Mouse (Mus musculus): ENCODE measurements around the gene Ehd2. TPM values are rescaled to one million over a fixed set of nuclear protein-coding genes. Genes with fewer than 3 reads are reported as not detected.

Gene Ehd2
- total RNA-seq, 2 experiments from 2014 or later = 6.7 to 7.3 TPM

DNA sequence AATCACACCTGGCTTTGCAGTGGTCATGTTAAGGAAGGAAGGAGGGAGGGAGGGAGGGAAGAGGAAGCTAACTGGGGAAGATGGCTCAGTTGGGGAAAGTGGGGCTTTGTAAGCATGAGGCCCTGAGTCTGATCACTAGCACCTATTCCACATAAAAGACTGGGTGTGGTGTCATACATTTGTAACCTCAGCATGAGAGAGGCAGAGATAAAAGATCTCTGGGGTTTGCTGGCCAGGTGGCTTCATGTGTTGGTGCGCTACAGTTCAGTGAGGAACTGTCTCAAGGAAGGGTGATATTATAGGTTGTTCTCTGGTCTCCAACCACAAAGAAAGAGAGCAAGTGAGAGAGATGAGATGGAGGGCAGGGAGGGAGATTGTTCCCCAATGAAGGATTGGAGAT is 34.3 kb upstream of the Ehd2 start:
- no peak for TF ChIP-seq CTCF (conservative IDR thresholded peaks at IDR 0.05)
- Histone ChIP-seq H3K27ac (peak overlapping the region; percentile 82), H3K4me3 (no peak overlapping the region)
- DNase-seq (ENCODE audit: low spot score in 2 of 2) = no peak

DNA sequence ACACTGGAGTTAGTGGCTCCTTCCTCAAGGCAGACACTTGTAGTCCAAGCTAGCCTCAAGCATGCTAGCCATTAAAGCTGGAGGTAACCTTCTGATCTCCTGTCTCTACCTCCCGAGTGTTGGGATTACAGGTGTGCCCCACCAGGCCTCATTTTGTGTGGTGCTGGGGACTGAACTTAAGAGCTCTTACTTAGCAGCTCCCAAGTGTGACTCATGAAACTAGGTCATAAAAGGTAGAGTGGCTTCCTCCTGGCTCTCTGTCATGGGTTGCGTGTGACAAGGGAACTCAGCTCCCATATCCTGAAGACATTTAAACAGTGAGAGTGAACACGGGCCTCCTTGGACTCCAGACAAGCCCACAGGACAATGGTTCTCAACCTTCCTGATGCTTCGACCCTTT is 26.4 kb upstream of the Ehd2 start:
- no peak for TF ChIP-seq CTCF (conservative IDR thresholded peaks at IDR 0.05)
- DNase-seq (ENCODE audit: low spot score in 2 of 2) = no peak
- Histone ChIP-seq H3K27ac (no peak overlapping the region), H3K4me3 (no peak overlapping the region)

DNA sequence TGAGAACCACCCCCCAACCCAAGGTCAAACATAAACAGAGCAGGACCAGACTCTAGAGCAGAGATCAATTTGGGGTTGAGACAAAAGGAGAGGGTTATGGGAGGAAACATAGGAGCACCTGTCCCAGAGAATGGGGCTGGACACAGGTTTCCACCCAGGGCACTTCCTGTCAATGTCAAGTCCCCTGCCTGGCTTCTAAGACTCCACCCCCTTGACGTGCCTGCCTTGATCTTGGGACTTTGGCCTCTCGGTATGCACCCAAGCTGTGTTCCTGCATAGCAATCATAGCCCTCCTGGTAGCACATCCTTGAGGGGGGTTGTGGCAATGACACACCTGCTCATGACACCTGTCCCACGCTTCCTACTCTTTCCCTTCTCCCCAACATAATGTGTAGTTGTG is 25.8 kb upstream of the Ehd2 start:
- Histone ChIP-seq H3K27ac (no peak overlapping the region), H3K4me3 (no peak overlapping the region)
- TF ChIP-seq CTCF (conservative IDR thresholded peaks at IDR 0.05) = no peak
- DNase-seq (ENCODE audit: low spot score in 2 of 2) = no peak

DNA sequence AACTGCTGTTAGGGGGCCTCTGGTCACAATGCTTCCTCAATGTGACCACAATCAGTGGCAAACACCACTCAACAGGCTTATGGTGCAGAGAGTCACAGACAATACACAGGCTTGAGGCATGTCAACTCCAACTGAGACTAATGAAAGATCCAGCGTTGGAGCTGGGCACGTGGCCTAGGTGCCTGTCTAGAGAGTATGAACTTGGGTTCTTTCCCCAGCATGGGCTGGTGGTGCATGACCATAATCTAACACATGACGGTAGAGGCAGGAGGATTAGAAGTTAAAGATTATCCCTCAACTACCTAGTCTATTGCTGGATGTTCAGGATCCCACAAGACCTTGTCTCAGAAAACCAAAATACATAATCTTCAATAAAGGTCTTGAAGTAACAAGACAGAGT is 24.4 kb upstream of the Ehd2 start:
- no peak for TF ChIP-seq CTCF (conservative IDR thresholded peaks at IDR 0.05)
- Histone ChIP-seq H3K4me3 (no peak overlapping the region), H3K27ac (no peak overlapping the region)
- no peak for DNase-seq (ENCODE audit: low spot score in 2 of 2)

DNA sequence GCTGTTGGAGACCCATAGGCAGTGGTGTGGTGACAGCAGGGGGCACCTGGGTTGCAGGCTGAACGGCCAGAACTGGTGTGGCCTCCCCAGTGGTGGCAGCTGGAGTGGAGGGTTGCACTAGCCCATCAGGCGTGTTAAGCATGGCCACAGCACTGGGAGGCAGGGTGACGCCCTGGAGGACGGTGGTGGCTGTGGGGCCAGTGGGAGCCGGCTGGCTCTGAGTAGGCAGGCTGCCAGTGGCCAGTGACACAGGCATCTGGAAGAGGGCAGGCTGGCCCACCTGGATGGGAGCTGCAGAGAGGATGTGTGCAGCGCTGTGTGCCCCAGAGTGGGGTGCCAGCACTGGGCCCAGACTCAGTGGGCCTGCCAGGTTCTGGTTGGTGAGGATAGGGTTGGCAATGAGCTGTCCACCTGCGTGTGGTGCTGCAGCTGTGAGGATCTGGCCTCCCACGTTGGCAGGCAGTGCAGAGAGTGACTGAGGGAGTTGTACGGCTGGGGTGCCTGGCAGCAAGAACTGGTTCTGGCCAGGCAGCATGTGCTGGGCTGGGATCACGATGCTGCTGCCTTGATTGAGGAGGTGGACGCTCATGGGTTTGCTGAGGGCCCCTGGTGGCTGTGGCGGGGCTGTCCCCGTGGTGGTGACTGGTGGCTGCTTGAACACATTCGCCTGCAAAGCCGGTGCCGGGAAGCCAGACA is 20.4 kb upstream of the Ehd2 start:
- Histone ChIP-seq H3K4me3 (no peak overlapping the region), H3K27ac (no peak overlapping the region)
- DNase-seq (ENCODE audit: low spot score in 2 of 2) = no peak
- TF ChIP-seq CTCF (conservative IDR thresholded peaks at IDR 0.05) = peak; percentile 26

DNA sequence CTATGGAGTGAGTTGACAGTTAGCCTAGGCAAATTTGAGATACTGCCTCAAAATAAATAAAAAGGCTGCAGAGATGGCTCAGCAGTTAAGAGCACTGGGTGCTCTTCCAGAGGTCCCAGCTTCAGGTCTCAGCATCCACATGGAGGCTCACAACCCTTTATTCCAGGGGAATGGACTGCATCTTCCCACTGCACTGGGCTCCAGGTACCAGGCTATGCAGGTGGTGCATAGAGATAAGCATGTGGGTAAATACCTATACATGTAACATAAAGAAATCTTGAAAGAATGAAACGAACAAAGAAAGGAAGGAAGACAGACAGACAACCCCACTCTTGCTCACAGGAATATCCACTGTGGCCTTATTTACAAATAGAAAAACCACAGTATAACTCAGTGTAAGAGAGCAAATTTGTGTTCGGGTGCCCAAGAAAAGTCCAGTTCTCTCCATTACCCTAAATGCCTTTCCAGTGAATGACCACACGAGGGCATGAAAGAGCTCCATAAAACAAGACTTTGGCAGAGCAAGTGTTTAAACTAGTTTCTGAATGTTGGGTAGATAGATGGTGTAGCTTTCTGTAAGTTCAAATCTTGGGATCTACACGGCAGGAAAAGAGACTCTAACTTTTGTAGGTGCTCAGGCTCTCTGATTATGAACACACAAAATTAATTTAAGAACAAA is 15.5 kb upstream of the Ehd2 start:
- H3K27ac ChIP-seq = peak overlapping the region; percentile 72
- peak in 1 of 2 experiments; percentile 52 for DNase-seq (ENCODE audit: low spot score in 2 of 2)
- TF ChIP-seq CTCF (conservative IDR thresholded peaks at IDR 0.05) = peak; percentile 94
- no peak overlapping the region for H3K4me3 ChIP-seq

DNA sequence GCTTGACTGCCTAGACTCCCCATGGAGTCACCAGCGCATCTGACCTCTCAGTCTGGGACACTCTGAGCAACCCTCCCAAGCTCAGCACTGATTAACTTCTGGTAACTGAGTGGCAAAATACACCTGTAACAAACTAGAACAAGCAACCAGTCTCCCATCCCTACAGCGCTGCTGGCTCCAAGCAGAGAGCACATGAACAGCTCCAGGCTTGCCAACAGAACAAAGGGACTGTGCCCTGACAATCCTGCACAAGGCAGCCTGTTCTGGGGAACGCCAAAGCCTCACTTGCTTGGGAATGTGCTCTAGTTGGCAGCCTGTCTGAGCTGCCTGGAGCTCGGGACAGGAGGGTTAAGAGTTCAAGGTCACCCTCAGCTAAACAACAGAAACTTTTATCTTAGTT is 14.2 kb upstream of the Ehd2 start:
- Histone ChIP-seq H3K27ac (peak overlapping the region; percentile 72), H3K4me3 (no peak overlapping the region)
- DNase-seq (ENCODE audit: low spot score in 2 of 2) = no peak
- TF ChIP-seq CTCF (conservative IDR thresholded peaks at IDR 0.05) = no peak

DNA sequence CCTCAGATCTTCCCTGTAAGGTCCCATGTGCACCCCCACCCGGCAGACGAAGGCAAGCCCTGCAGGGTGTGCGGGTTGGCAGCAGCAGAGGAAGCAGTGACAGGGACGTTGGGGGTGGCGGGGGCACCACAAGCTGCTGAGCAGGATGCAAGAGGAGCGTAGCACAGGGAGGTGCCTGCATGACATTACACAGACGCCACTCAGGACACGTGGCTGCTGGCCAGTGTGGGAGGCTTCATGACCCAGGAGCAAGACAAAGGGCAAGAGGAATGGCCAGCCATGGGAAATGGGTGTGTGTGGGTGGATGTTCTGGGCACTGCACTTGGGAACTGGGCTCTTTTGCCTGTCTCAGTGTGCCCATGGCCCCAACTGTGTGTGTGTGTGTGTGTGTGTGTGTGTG is 12.9 kb upstream of the Ehd2 start:
- no peak for TF ChIP-seq CTCF (conservative IDR thresholded peaks at IDR 0.05)
- DNase-seq (ENCODE audit: low spot score in 2 of 2) = peak; percentile 65 to 78
- Histone ChIP-seq H3K4me3 (no peak overlapping the region), H3K27ac (peak overlapping the region; percentile 72; the same call in 1 of the 2 replicates)

DNA sequence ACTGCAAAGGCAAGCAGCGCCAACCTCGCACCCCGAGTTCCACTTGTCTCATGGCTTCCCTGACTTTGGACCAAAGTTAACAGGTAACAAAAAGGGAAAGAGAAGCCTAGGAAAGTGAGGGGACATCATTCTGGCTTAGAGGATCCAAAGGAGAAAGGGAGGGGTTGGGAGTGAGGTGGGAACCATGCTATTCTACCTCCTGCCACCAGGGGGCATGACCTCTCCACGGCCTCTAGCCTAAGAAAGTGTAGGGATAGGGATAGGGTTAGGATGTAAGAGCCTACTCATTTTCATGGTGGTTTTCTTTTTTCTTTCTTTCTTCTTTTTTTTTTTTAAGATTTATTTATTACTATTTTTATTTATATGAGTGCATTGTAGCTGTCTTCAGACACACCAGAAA is 8.5 kb upstream of the Ehd2 start:
- Histone ChIP-seq H3K4me3 (no peak overlapping the region), H3K27ac (no peak overlapping the region)
- TF ChIP-seq CTCF (conservative IDR thresholded peaks at IDR 0.05) = peak; percentile 98
- DNase-seq (ENCODE audit: low spot score in 2 of 2) = peak; percentile 50 to 57

DNA sequence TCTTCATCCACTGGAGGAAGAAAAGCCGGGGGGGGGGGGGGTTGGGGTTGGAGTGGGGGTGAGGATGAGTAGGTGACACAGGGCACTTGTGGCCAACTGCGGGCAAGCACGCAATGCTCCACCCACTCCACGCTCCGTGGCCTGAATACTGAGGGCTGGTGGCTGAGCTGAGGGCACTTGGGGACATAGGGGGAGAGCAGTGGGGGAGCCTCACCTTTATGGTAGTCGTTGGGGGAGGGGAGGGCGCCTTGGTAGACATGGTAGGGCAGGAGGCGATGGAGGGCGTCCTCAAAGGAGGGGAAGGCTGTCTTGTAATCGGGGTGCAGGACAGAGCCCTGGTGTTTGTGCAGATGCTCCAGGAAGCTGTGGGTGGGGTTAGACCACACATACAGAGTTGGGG is 8.1 kb upstream of the Ehd2 start:
- no peak for DNase-seq (ENCODE audit: low spot score in 2 of 2)
- TF ChIP-seq CTCF (conservative IDR thresholded peaks at IDR 0.05) = no peak
- H3K4me3 ChIP-seq = no peak overlapping the region
- H3K27ac ChIP-seq = no peak overlapping the region

DNA sequence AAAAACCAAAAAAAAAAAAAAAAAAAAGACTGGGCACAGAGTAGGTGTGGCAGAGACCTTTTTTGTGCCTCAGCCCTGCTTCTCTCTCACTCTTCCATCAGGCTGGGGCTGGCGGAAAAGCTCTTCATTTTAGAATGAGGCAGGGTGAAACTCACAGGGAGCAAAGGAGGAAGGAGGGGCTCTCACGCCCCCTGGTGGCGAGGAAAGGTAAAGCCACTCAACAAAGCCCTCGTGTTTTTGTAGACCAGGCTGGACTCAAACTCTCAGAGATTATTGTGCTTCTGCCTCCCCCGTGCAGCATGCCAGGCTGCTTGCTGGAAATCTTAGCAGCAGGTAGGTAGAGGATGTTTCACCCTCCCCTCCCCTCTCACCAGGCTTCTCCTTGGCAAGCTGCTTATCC is 7.3 kb upstream of the Ehd2 start:
- no peak overlapping the region for H3K4me3 ChIP-seq
- H3K27ac ChIP-seq = no peak overlapping the region
- DNase-seq (ENCODE audit: low spot score in 2 of 2) = peak; percentile 49 to 78
- peak; percentile 90 for TF ChIP-seq CTCF (conservative IDR thresholded peaks at IDR 0.05)

DNA sequence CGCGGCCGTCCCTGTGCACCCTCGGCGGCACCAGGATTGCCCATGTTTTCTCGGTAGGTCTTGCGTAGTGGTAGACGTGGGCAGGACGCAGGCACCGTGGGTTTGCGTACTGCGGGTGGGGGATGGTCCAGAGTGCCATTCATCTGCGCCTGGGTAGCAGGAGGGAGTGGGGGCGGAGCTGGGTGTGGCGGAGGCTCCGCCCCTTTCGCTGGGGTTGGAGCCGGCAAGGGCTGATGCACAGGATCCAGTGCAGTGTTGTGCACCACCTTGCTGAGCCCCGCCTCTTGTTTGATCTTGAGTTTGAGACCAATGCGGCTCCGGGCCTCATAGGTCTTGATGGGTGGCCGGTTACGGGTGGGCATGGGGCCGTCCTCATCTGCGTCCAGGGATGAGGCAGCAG is 4.9 kb upstream of the Ehd2 start:
- Histone ChIP-seq H3K4me3 (no peak overlapping the region), H3K27ac (no peak overlapping the region)
- no peak for TF ChIP-seq CTCF (conservative IDR thresholded peaks at IDR 0.05)
- no peak for DNase-seq (ENCODE audit: low spot score in 2 of 2)

DNA sequence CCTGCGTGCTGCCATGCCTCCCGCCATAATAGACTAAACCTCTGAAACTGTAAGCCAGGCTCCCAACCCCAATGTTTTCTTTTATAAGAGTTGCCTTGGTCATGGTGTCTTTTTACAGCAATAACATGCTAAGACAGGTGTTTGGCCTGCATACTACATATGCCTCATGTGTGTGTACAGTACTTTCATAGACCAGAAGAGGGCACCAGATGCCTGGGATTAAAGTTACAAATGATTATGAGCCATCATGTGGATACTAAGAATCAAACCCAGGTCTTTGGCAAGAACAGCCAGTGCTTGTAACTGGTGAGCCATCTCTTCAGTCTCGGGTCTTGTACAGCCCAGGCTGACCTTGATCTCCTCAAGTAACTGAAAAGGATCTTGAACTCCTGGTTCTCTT is 2.3 kb upstream of the Ehd2 start:
- no peak for DNase-seq (ENCODE audit: low spot score in 2 of 2)
- no peak overlapping the region for H3K27ac ChIP-seq
- no peak overlapping the region for H3K4me3 ChIP-seq
- peak; percentile 62 for TF ChIP-seq CTCF (conservative IDR thresholded peaks at IDR 0.05)

DNA sequence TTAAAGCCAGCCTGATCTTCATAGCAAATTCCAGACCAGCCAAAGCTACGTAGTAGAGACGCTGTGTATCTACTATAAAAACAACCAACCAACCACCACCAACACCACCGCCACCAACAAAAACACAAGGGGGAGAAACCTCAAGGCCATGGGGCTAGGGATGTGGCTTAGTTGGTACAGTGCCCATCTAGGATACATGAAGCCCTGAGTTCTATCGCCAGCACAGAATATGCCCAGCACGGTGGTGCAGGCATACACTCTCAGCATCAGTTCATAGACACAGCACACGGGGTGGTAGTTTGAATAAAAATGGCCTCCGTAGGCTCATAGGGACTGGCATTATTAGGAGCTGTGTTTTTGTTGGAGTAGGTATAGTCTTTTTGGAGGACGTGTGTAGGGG is 955 bp upstream of the Ehd2 start:
- H3K27ac ChIP-seq = no peak overlapping the region
- no peak for TF ChIP-seq CTCF (conservative IDR thresholded peaks at IDR 0.05)
- no peak overlapping the region for H3K4me3 ChIP-seq
- no peak for DNase-seq (ENCODE audit: low spot score in 2 of 2)

Measured in layer of hippocampus, adult 2 months (tissue).